Mouse (Mus musculus) hindbrain, embryonic 16.5 days (tissue): ENCODE data around the gene Stfa3. TPM values are rescaled to one million over a fixed set of nuclear protein-coding genes. Genes with fewer than 3 reads are reported as not detected.

Experiments
- polyA plus RNA-seq: library from polyadenylated mRNA; unstranded; fragments of >200 nt; fragmentation: Nextera tagmentation; extraction: Ambion mirVana; gene quantifications from 2 replicates; pipeline ENCODE4 v1.2.1, GENCODE M21; 2015

Gene Stfa3
- polyA plus RNA-seq, 1 experiment from 2014 or later: 0.59 TPM

Other genes with a start within 250 kb of the Stfa3 start
- not detected in 2 replicates for gene Gm5416, start 245.0 kb downstream of the Stfa3 start, polyA plus RNA-seq
- 0.56 TPM in 1 of 2 replicates, not detected in the other for gene 2010005H15Rik, start 233.9 kb downstream of the Stfa3 start, polyA plus RNA-seq
- gene Stfa1, start 178.4 kb downstream of the Stfa3 start, polyA plus RNA-seq: 1.2 and 1.3 TPM in 2 replicates
- not detected in 2 replicates for gene BC117090, start 121.1 kb downstream of the Stfa3 start, polyA plus RNA-seq
- 0.81 and 1.3 TPM in 2 replicates for gene BC100530, start 87.6 kb downstream of the Stfa3 start, polyA plus RNA-seq
- gene Stfa2, start 46.9 kb downstream of the Stfa3 start, polyA plus RNA-seq: 0.39 and 0.63 TPM in 2 replicates
- gene Casr, start 106.7 kb upstream of the Stfa3 start, polyA plus RNA-seq: 0.09 and 0.20 TPM in 2 replicates
- gene Cd86, start 210.7 kb upstream of the Stfa3 start, polyA plus RNA-seq: 1.7 and 2.3 TPM in 2 replicates
- 0.36 and 0.68 TPM in 2 replicates for gene Ildr1, start 238.6 kb upstream of the Stfa3 start, polyA plus RNA-seq